Mouse (Mus musculus) CD4-positive, CD25-positive, alpha-beta regulatory T cell, adult 2 months (primary cell): ENCODE measurements at regions not wholly inside any gene's neighbourhood (a gene's known extent, or its start where the extent isn't known, plus 50 kb on each side); places are given as distances from the start of the nearest gene placed in this dataset.

Source experiments
- DNase-seq: peaks from one replicate; pipeline ENCODE4 v3.0.0-alpha.2; 2012; ENCODE audit warnings: low read depth, low spot score

DNA sequence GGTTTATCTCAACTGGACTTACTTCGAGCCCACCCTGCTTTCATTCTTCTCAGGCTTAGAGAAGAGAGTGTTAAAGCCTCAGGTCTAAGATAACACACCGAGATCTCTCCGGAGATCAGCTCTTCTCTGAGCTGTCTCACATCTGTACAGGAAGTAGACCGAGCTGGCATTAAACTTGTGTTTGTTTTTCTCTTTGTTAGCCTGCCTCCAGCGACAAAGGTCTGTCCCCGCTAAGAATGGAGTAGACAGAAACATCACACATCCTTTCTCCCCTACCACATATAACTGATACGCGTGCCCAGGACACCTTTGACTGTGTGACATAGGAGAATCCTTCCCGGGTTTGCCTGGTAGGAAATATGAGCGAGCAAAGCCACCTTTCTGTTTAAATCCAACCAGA is 126.3 kb upstream of the 3110018I06Rik start:
- DNase-seq: peak; percentile 75

DNA sequence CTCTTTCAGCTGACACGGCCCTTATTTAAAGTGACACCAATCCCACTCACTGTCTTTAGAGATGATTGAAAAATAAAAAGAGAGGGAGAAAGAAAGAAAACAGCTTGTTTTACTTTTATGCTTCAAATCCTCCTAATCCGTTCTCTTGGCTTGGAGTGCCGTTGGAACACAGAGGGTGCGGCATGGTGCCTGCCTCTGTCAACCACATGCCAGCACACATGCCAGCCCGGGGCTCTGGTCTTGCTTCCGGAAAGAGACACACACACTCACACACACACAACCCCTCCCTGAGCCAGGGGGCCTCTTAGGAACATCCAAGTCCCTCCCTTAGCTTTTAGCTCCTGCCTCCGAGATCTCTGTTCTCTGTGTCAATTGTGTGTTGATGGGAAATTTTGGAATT is 116.2 kb upstream of the 3110018I06Rik start:
- no peak for DNase-seq

DNA sequence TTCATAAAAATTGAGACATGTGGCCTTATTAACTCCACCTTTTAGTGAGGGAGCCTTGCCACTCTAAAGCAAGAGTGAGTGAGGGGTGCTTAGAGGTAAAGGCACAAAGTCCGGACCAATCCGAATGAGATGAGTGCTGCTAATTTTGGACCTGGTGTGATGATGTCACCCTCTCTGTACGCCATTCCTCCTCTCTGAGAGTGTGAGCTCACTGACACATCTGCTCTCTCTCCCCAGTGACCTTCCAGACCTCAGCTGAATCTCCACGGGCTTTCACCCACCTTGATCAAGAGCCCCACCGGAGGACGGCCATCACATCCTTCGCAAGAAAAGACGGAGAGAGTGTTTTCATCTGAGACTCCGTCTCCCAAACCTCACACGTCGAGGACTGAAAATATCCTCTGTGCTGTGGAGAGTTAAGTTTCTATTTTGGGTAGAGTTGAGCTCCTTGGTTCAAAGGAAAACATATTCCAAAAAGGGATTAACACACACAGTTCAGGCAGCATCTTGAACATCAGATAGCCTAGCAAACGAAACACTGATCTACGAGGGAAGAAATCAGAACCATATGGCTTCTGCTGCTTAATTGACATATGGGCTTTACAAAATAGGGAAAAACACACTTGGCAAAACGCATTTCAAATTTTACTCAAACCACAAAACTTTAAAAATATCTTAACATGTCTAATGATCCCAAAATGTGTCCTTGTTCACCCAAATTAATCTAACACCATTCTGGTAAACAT is 96.2 kb upstream of the 3110018I06Rik start:
- no peak for DNase-seq

DNA sequence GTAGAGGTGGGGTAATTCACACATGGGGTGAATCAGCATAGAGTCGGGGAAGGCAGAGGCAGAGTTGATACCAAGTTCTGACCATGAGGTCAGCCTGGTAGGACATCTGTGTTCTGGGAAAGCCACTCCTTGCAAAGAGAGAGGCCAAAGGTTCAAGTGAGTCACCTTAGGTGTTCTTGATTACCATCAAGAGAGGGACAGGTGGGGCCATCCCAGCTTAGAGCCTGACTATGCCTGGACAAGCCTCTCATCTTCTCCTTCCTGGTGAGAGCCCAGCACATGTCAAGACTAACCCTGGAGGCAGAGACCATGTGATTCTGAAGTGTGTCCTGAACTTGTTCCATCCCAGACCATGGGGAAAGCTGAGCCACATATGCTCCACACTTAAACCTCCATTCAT is 94.0 kb upstream of the 3110018I06Rik start:
- DNase-seq: no peak

DNA sequence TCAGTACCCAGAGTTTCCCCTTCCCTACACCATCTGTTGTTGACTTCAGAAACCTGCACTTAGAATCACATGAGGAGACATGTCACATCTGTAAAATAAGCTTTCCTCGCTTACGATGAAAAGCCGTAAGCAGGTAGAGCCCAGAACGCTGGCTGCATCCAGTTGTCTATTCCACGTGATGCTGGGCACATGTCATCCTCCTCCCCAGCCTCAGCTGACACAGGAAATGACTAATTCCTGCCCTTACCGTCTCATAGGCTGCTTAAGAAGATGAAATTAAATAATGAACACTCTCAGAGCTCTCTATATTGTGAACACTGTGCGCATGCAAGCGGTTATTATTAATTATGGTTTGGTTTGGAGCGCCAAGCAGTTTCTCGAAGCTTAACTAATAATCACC is 83.6 kb upstream of the 3110018I06Rik start:
- peak; percentile 84 for DNase-seq

DNA sequence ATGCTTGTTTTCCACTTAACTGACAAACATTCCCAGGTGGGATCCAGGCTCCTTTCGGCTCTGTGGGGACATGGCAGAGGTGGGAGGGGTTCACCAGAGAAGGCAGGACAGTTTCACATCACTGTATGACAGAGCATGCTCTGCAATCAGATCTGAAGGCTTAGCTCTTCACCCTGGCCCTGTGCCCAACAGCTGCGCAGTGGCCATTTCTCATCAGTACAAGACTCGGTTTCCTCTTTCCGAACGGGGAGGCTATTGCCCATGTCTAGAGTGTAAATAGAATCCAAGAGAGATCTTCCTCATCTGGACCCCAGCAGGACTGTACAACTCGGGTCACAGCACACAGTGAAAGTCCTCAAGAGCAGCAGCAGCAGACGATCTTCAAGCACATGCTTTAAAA is 64.5 kb upstream of the 3110018I06Rik start:
- no peak for DNase-seq

DNA sequence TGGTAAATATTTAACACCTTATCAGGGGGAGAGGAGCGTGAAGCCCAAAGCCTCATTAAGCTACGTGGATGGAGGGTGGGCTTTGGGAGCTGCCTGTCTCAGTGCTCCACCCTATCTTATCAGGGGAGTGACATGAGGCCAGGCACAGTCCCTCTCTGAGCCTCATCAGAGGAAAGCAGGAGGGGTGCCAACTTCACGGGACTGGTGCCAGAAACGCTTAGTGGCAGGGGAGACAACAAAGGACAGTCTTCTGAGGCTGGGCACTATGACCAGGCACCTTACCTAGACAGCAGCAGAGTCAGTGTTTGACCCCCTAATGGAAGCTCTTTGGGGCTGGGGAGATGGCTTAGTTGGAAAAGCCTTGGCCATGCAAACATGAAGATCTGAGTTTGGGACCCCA is 49.9 kb upstream of the 3110018I06Rik start:
- no peak for DNase-seq
